Mouse (Mus musculus) liver, embryonic 16.5 days (tissue): Measurements from ENCODE around the gene Gm20518. TPM values are rescaled to one million over a fixed set of nuclear protein-coding genes. Genes with fewer than 3 reads are reported as not detected.

ENCODE experiments used
- ATAC-seq: fragments of 200-750 bp; cut with Nextera tagmentation; 2 replicates; pipeline ENCODE4 v1.8.0; 2017; ENCODE audit warnings: low read depth, mild to moderate bottlenecking, moderate number of reproducible peaks, moderate library complexity
- H3K27ac ChIP-seq: fragments of 300-500 bp; sonication (generic); 2 replicates; pipeline ENCODE4 v1.5.1; 2014; ENCODE audit warnings: mild to moderate bottlenecking, low read length
- H3K27me3 ChIP-seq: fragments of 300-500 bp; sonication (generic); 2 replicates; pipeline ENCODE4 v1.6.1; 2014; ENCODE audit warnings: low read depth, low read length, mixed read lengths; ENCODE audit not compliant: control insufficient read depth, insufficient read depth
- H3K36me3 ChIP-seq: fragments of 300-500 bp; sonication (generic); 2 replicates; pipeline ENCODE4 v1.6.1; 2014; ENCODE audit warnings: mild to moderate bottlenecking; ENCODE audit not compliant: control insufficient read depth, insufficient read depth
- H3K4me1 ChIP-seq: fragments of 300-500 bp; sonication (generic); 2 replicates; pipeline ENCODE4 v1.6.1; 2014; ENCODE audit warnings: low read depth, low read length, mixed read lengths; ENCODE audit not compliant: control insufficient read depth
- H3K4me2 ChIP-seq: fragments of 300-500 bp; sonication (generic); 2 replicates; pipeline ENCODE4 v1.6.1; 2014; ENCODE audit warnings: low read depth, low read length, mixed read lengths
- H3K4me3 ChIP-seq: fragments of 300-500 bp; sonication (generic); 2 replicates; pipeline ENCODE4 v1.5.1; 2014; ENCODE audit warnings: low read depth, mild to moderate bottlenecking, low read length
- H3K9ac ChIP-seq: fragments of 300-500 bp; sonication (generic); 2 replicates; pipeline ENCODE4 v1.6.1; 2014; ENCODE audit warnings: low read depth, low read length
- H3K9me3 ChIP-seq: fragments of 300-500 bp; sonication (generic); replicated peaks from 2 replicates; pipeline ENCODE4 v1.6.1; 2016; ENCODE audit warnings: low read length; ENCODE audit not compliant: control insufficient read depth
- whole genome bisulfite sequencing: fragments of 180-500 bp; shearing (Covaris S2); extraction: QIAGEN DNeasy Blood & Tissue Kit; methylation state at CpG from one replicate; pipeline ENCODE4 v1.1.7; 2014; ENCODE audit not compliant: insufficient replicate concordance; 5-methylcytosine and 5-hydroxymethylcytosine counted together
- polyA plus RNA-seq: library from polyadenylated mRNA; unstranded; fragments of >200 nt; fragmentation: Nextera tagmentation; extraction: Ambion mirVana; gene quantifications from 2 replicates; pipeline ENCODE4 v1.2.1, GENCODE M21; 2015

The Gm20518 gene
- polyA plus RNA-seq, 1 experiment from 2014 or later = 0.09 TPM

GRCm38 (mm10) chr16:17929631-17930030, 38.2 kb upstream of the Gm20518 start:
- 85% methylated on average over 2 of the region's 2 CpGs for WGBS
- Histone ChIP-seq H3K4me1 (peaks cover 29% of the 10 kb centered on the region), H3K36me3 (no peaks in the 10 kb centered on the region), H3K9ac (no peak overlapping the region), H3K4me3 (no peak overlapping the region), H3K27me3 (no peaks in the 10 kb centered on the region), H3K27ac (no peak overlapping the region), H3K4me2 (no peak overlapping the region), H3K9me3 (no peaks in the 10 kb centered on the region)
- ATAC-seq = no peak

DNA sequence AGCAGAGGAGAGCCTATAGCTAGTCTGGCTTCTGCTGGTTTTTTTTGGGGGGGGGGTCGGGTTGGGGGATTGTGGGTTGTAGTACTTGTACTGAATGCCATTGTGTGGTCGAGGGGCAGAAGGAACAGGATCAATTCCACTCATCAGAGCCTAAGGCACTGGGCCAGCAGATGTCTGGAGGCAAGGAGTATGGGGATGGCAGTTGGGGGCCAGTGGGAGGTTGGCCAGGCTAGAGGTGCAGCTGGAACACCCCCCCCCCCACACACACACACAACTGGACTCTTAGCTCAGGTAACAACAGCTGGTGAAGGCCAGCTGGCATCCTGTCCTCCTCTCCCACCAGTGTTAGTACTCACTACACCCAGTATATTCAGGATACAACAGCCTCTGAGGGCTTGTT, 37.7 kb upstream of the Gm20518 start:
- Histone ChIP-seq H3K27ac (peak overlapping the region; percentile 90), H3K4me3 (no peak overlapping the region), H3K4me1 (peaks cover 26% of the 10 kb centered on the region), H3K9ac (no peak overlapping the region; the same call in 1 of the 2 replicates), H3K36me3 (no peaks in the 10 kb centered on the region), H3K9me3 (no peaks in the 10 kb centered on the region), H3K4me2 (peak overlapping the region; percentile 99), H3K27me3 (no peaks in the 10 kb centered on the region)
- 11% methylated on average over 2 of the region's 2 CpGs for WGBS
- no peak for ATAC-seq

DNA sequence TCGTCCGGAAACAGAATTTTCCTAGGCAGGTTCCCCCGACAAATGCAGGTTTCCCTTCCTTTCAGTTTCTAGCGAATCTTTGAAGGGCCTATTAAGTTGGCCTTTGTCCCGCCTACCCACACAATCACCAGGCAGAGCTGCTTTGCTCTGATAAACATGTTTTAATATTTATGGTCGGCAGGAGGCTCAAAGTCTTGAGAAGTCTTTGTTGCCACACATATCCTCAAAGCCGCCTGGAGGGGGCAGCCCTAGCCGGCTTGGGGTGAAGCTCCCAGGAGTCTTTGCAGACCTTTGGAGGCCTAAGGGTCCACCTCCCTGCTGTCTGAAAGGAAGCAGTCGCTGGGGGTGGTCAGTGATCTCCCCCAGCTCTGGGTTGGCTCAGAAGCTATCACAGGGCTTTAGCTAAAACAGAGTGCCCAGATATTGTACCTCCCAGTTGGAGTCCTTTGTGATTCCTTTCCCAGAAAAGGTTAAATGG, 37.2 kb upstream of the Gm20518 start:
- Histone ChIP-seq H3K9me3 (no peaks in the 10 kb centered on the region), H3K4me2 (peak overlapping the region; percentile 99), H3K36me3 (no peaks in the 10 kb centered on the region), H3K27me3 (no peaks in the 10 kb centered on the region), H3K4me1 (peaks cover 21% of the 10 kb centered on the region), H3K4me3 (peak overlapping the region; percentile 86), H3K27ac (peak overlapping the region; percentile 90), H3K9ac (peak overlapping the region; percentile 85)
- 0% methylated on average over 9 of the region's 9 CpGs for WGBS
- peak; percentile 53 for ATAC-seq

DNA sequence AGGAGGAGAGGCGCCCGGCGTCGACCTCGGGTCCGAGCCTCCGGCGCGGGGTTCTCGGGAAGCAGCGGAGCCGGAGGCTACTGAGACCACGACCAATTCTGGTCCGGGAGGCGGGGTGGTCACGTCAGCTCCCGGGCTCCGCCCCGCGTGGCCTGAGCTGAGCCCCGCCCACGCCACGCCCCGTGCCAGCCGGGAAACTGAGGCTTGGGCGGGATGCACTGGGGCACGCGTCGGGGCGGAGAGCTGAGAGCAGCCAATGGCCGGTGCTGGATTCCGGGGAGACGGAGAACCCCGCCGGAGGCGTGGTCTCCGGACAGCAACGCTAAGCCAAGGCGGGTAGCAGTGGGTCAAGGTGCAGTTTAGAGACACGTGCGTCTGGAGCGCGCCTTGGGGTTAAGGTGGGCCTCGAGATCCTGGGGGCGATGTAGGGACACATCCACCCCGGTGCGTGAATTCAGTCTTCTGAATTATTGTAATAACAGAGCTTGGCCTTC, 36.7 kb upstream of the Gm20518 start, which contains the start of gene Slc25a1:
Gene Slc25a1, minus strand, starts transcription at position 133 of the 494 bp plus-strand sequence.
- H3K4me1 ChIP-seq = peaks cover 19% of the 10 kb centered on the region
- H3K9ac ChIP-seq = peak within 1 kb of the TSS; percentile 85
- under 1% methylated on average over 47 of the region's 47 CpGs for WGBS
- peak within 1 kb of the TSS; percentile 99 for H3K4me2 ChIP-seq
- H3K27me3 ChIP-seq = no peaks in the 10 kb centered on the region
- no peaks in the 10 kb centered on the region for H3K9me3 ChIP-seq
- H3K36me3 ChIP-seq = no peaks in the 10 kb centered on the region
- peak within 1 kb of the TSS; percentile 90 for H3K27ac ChIP-seq
- peak within 1 kb of the TSS; percentile 86 for H3K4me3 ChIP-seq
- peak; percentile 88 for ATAC-seq

GRCm38 (mm10) chr16:17927351-17928082, 36.0 kb upstream of the Gm20518 start:
- Histone ChIP-seq H3K9me3 (no peaks in the 10 kb centered on the region), H3K4me3 (peak overlapping the region; percentile 86), H3K36me3 (no peaks in the 10 kb centered on the region), H3K4me2 (peak overlapping the region; percentile 99), H3K27me3 (no peaks in the 10 kb centered on the region), H3K27ac (peak overlapping the region; percentile 90), H3K9ac (peak overlapping the region; percentile 85), H3K4me1 (peaks cover 22% of the 10 kb centered on the region)
- ATAC-seq = peak; percentile 12
- WGBS = 1% methylated on average over 71 of the region's 72 CpGs

- H3K4me2 ChIP-seq = peak overlapping the region; percentile 91
- H3K27me3 ChIP-seq = peaks cover 6% of the 10 kb centered on the region; the same call in 1 of the 2 replicates
- H3K9me3 ChIP-seq = no peaks in the 10 kb centered on the region
- peaks cover 20% of the 10 kb centered on the region for H3K4me1 ChIP-seq
- under 1% methylated on average over 14 of the region's 14 CpGs for WGBS
- peak overlapping the region; percentile 89 for H3K4me3 ChIP-seq
- ATAC-seq = peak; percentile 16; the same call in 1 of the 2 replicates
- H3K9ac ChIP-seq = peak overlapping the region; percentile 74
- H3K36me3 ChIP-seq = no peaks in the 10 kb centered on the region
- peak overlapping the region; percentile 88 for H3K27ac ChIP-seq
These were observed 30.7 kb upstream of the Gm20518 start for GRCm38 (mm10) chr16:17922163-17922538.

DNA sequence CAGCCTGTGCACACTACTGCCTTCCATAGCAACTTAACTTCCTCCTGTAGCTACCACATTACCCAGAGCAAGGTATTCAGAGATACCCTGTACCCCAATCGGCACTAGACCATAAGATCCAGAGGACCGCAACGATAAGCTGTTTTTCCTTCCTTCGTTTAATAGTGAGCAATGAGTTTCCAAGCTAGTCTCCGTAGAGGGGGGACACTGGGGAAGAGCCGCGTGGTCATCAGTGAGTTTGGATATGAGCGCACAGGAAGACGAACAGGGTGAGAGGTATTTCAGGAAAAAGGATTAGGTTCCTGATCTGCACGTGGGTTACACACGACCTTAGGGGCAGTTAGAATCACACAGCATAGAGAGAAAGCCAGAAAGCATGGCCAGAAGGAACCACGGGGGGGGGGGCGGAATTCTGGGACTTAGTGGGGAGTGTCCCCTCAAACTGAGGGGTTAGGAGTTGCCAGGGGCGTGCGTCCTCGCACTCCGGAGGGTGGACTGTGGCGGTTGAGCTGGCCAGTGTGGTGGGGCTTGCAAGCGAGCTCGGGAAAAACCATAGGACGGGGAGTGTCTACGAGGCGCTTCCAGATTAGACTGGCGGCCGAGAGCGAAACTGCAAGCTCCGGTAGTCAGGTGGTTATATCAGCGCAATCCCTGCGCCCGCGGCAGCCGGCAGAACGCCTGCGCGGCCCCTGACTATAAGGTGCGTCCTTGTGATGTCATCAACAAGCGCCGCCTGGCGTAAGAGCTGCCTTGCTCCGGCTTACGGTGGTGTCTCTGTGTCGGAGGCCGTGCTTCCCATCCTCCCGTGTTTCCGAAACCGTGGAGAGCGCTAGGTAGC, 30.1 kb upstream of the Gm20518 start:
- peak; percentile 92 for ATAC-seq
- Histone ChIP-seq H3K27me3 (peaks cover 11% of the 10 kb centered on the region), H3K4me3 (peak overlapping the region; percentile 89), H3K36me3 (no peaks in the 10 kb centered on the region), H3K4me1 (peaks cover 20% of the 10 kb centered on the region), H3K9me3 (no peaks in the 10 kb centered on the region), H3K4me2 (peak overlapping the region; percentile 91), H3K27ac (peak overlapping the region; percentile 88), H3K9ac (peak overlapping the region; percentile 74)
- 1% methylated on average over 47 of the region's 47 CpGs for WGBS

DNA sequence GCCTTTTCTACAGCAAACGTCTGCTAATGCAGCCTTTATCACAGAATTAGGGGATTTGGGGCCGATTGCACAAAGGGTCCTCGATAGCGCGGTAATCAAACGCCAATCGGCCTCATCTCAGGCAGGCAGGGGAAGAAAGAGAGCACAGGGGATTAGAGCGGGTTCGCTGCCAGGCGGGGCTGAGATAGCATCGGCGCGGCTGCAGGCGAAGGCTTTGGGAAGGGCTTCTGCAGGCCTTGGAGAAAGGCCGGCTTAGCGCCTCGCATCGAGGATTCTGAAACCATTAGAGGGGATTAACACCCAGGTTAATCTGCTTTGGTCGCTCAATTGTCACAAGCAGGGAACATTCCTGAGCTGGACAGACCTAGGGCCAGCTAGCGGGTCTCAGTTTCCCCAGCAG, 29.1 kb upstream of the Gm20518 start:
- Histone ChIP-seq H3K4me2 (peak overlapping the region; percentile 91), H3K36me3 (no peaks in the 10 kb centered on the region), H3K27ac (no peak overlapping the region), H3K27me3 (peaks cover 21% of the 10 kb centered on the region), H3K4me1 (peaks cover 20% of the 10 kb centered on the region), H3K9ac (peak overlapping the region; percentile 5; the same call in 1 of the 2 replicates), H3K9me3 (no peaks in the 10 kb centered on the region), H3K4me3 (no peak overlapping the region)
- no peak for ATAC-seq
- 38% methylated on average over 20 of the region's 20 CpGs for WGBS
